Mouse (Mus musculus): ENCODE measurements around the gene Aqp5. TPM values are rescaled to one million over a fixed set of nuclear protein-coding genes. Genes with fewer than 3 reads are reported as not detected.

Gene Aqp5
- total and polyA plus RNA-seq, 3 experiments: not detected

GRCm38 (mm10) chr15:99618595-99618994 lies 28.0 kb downstream of the Aqp5 start:
- H3K4me1 ChIP-seq (ENCODE audit: control insufficient read depth in 1 of 2, insufficient read depth in 2 of 2, low read length in 2 of 2): no peaks in the 10 kb centered on the region
- no peaks in the 10 kb centered on the region for H3K79me2 ChIP-seq (ENCODE audit: control insufficient read depth, insufficient read depth, low read length, poor library complexity)
- no peak overlapping the region for H3K4me3 ChIP-seq (ENCODE audit: control insufficient read depth in 1 of 2, insufficient read depth in 1 of 2, low read depth in 2 of 2, low read length in 2 of 2)
- TF ChIP-seq ZMIZ1 (IDR thresholded peaks at IDR 0.05; ENCODE audit: low read depth, low read length): no peak
- no peak for TF ChIP-seq SIN3A (IDR thresholded peaks at IDR 0.05; ENCODE audit: low read length)
- TF ChIP-seq RCOR1 (IDR thresholded peaks at IDR 0.05; ENCODE audit: low read depth, low read length): no peak
- TF ChIP-seq UBTF (IDR thresholded peaks at IDR 0.05; ENCODE audit: borderline replicate concordance, insufficient read depth, low read depth, low read length): no peak
- no peak for TF ChIP-seq RAD21 (IDR thresholded peaks at IDR 0.05; ENCODE audit: low read depth, low read length)
- no peak for TF ChIP-seq NRF1 (IDR thresholded peaks at IDR 0.05; ENCODE audit: insufficient read depth, low read depth, low read length, poor library complexity, severe bottlenecking)
- H3K27me3 ChIP-seq (ENCODE audit: control insufficient read depth in 1 of 2, insufficient read depth in 2 of 2, low read length in 2 of 2): peaks cover 1 to 5% of the 10 kb centered on the region in 2 experiments; a peak in 2 of 4 replicates
- H3K36me3 ChIP-seq (ENCODE audit: control insufficient read depth in 1 of 2, insufficient read depth in 2 of 2, low read length in 2 of 2): peaks cover 0 to 7% of the 10 kb centered on the region in 2 experiments; a peak in 2 of 4 replicates
- DNase-seq (ENCODE audit: low read depth, low spot score): no peak
- no peak overlapping the region for H3K27ac ChIP-seq (ENCODE audit: control insufficient read depth, low read depth, low read length)
- no peak overlapping the region for H3K9ac ChIP-seq (ENCODE audit: control insufficient read depth, low read depth, low read length, poor library complexity, severe bottlenecking)
- no peaks in the 10 kb centered on the region for H3K9me3 ChIP-seq (replicated peaks; ENCODE audit: insufficient read depth, low read length)

- DNase-seq (ENCODE audit: low read depth, low spot score): no peak
- H3K79me2 ChIP-seq (ENCODE audit: control insufficient read depth, insufficient read depth, low read length, poor library complexity): no peaks in the 10 kb centered on the region
- TF ChIP-seq MXI1 (IDR thresholded peaks at IDR 0.05; ENCODE audit: low read depth, low read length) (no peak), MYB (IDR thresholded peaks at IDR 0.05; ENCODE audit: low read depth, low read length) (no peak), MAFK (IDR thresholded peaks at IDR 0.05; ENCODE audit: borderline replicate concordance, low read depth, low read length) (no peak), CTCF (IDR thresholded peaks at IDR 0.05 in 2 of 3, conservative IDR thresholded peaks at IDR 0.05 in 1 of 3; ENCODE audit: control insufficient read depth in 1 of 3, insufficient read depth in 1 of 3, low read depth in 2 of 3, low read length in 3 of 3, poor library complexity in 1 of 3, severe bottlenecking in 1 of 3) (no peak), SIN3A (IDR thresholded peaks at IDR 0.05; ENCODE audit: low read length) (no peak), GATA1 (IDR thresholded peaks at IDR 0.05; ENCODE audit: low read depth, low read length) (no peak), NRF1 (IDR thresholded peaks at IDR 0.05; ENCODE audit: insufficient read depth, low read depth, low read length, poor library complexity, severe bottlenecking) (no peak), USF1 (IDR thresholded peaks at IDR 0.05; ENCODE audit: low read depth, low read length) (no peak), BHLHE40 (IDR thresholded peaks at IDR 0.05; ENCODE audit: borderline replicate concordance, low read depth, low read length) (no peak), MAZ (IDR thresholded peaks at IDR 0.05; ENCODE audit: low read depth, low read length) (no peak), UBTF (IDR thresholded peaks at IDR 0.05; ENCODE audit: borderline replicate concordance, insufficient read depth, low read depth, low read length) (no peak), NELFE (IDR thresholded peaks at IDR 0.05; ENCODE audit: low read depth, low read length) (no peak), ZKSCAN1 (IDR thresholded peaks at IDR 0.05; ENCODE audit: low read depth, low read length) (no peak), ETS1 (IDR thresholded peaks at IDR 0.05; ENCODE audit: low read depth, low read length) (no peak), POLR2A (IDR thresholded peaks at IDR 0.05; ENCODE audit: control insufficient read depth in 1 of 2, insufficient read depth in 1 of 2, low read depth in 1 of 2, low read length in 2 of 2, poor library complexity in 1 of 2) (no peak; a peak in 1 of 4 replicates), TAL1 (IDR thresholded peaks at IDR 0.05; ENCODE audit: low read length) (no peak), MAX (IDR thresholded peaks at IDR 0.05; ENCODE audit: low read length) (no peak)
- no peaks in the 10 kb centered on the region for H3K4me1 ChIP-seq (ENCODE audit: control insufficient read depth in 1 of 2, insufficient read depth in 2 of 2, low read length in 2 of 2)
- H3K36me3 ChIP-seq (ENCODE audit: control insufficient read depth in 1 of 2, insufficient read depth in 2 of 2, low read length in 2 of 2): peaks cover 0 to 15% of the 10 kb centered on the region in 2 experiments; a peak in 2 of 4 replicates
- no peak overlapping the region for H3K9ac ChIP-seq (ENCODE audit: control insufficient read depth, low read depth, low read length, poor library complexity, severe bottlenecking)
- no peak overlapping the region for H3K27ac ChIP-seq (ENCODE audit: control insufficient read depth, low read depth, low read length)
- H3K9me3 ChIP-seq (replicated peaks; ENCODE audit: insufficient read depth, low read length): no peaks in the 10 kb centered on the region
- H3K27me3 ChIP-seq (ENCODE audit: control insufficient read depth in 1 of 2, insufficient read depth in 2 of 2, low read length in 2 of 2): no peaks in the 10 kb centered on the region; a peak in 1 of 4 replicates
- H3K4me3 ChIP-seq (ENCODE audit: control insufficient read depth in 1 of 2, insufficient read depth in 1 of 2, low read depth in 2 of 2, low read length in 2 of 2): no peak overlapping the region
Observed at GRCm38 (mm10) chr15:99619821-99620220, 29.2 kb downstream of the Aqp5 start.
